Mouse (Mus musculus): ENCODE measurements around the gene Rab5c. TPM values are rescaled to one million over a fixed set of nuclear protein-coding genes. Genes with fewer than 3 reads are reported as not detected.
A peak's percentile ranks its signal among the peaks of the same experiment; 100 is the strongest.

The Rab5c gene
- polyA plus RNA-seq, 1 experiment from 2014 or later, result 24.5 TPM

DNA sequence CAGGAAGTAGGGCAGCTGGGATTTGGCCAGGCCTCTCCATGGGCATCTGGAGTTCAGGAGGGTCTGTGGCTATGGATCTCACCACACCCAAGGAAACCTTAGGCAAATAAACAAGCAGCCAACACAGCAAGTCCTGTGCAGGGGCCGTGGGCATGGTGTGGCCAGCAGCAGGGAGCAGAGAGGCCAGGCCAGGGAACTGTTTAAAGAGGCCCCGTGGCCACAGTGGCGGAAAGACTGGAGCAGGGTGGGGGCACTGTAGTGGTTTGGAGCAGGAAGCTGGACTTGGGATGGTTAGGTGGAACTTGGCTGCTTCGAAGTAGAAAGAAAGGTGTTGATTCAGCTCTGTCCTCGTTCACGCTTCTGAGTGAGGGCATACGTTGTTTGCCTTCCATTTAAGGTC is 50.8 kb downstream of the Rab5c start:
- Histone ChIP-seq H3K36me3 (no peaks in the 10 kb centered on the region), H3K4me3 (no peak overlapping the region), H3K27ac (peak overlapping the region; percentile 22; the same call in 1 of the 2 replicates), H3K9ac (no peak overlapping the region), H3K4me2 (replicated peaks) (no peak overlapping the region), H3K27me3 (peaks cover 24% of the 10 kb centered on the region), H3K4me1 (peaks cover 6% of the 10 kb centered on the region), H3K9me3 (no peaks in the 10 kb centered on the region)
- 76% methylated on average over 7 of the region's 7 CpGs for WGBS
- ATAC-seq (ENCODE audit: low FRiP score, low read depth), result peak; percentile 24; the same call in 1 of the 2 replicates

DNA sequence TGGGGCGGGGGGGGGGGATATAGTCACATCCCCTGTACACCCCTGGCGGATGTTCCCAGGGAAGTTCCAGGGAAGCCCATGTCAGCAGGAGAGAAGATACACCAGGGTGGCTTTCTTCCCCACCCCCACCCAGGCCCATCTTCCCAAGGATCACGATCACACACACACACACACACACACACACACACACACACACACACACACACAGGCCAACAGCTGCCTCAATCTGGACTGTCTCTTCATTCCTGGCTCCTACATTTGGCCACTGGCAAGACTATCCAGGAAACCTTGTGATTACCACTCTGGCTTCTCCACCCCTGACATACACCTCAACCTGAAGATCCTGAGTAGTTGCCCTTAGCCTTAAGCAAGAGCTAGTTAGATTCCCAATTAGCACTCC is 52.6 kb downstream of the Rab5c start:
- no peak overlapping the region for H3K9ac ChIP-seq
- H3K27ac ChIP-seq, result no peak overlapping the region
- H3K4me2 ChIP-seq (replicated peaks), result no peak overlapping the region
- H3K27me3 ChIP-seq, result peaks cover 5% of the 10 kb centered on the region; the same call in 1 of the 2 replicates
- H3K9me3 ChIP-seq, result no peaks in the 10 kb centered on the region
- no peak overlapping the region for H3K4me3 ChIP-seq
- no peaks in the 10 kb centered on the region for H3K36me3 ChIP-seq
- no peak for ATAC-seq (ENCODE audit: low FRiP score, low read depth)
- no peaks in the 10 kb centered on the region for H3K4me1 ChIP-seq
- 40% methylated on average over 1 of the region's 3 CpGs for WGBS

DNA sequence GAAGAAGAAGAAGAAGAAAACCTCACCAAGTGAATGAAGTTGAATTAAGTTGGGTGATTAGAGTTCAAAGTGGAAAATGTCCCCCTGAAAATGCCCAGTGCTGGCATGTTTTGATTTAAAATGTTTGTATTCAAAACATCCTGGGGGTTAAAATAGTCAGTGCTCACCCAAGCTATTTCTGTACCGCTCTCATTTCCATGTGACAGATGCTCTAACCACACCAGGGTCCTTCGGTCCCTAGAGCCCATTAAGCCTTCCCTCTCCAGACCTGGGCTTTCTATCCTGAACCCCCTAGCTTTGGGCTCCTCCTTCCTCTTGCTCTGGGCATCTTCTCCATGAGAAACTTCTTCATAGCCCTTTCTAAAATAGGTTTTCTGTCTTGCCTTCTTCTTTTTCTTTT is 53.9 kb downstream of the Rab5c start:
- no peaks in the 10 kb centered on the region for H3K27me3 ChIP-seq
- H3K4me3 ChIP-seq, result no peak overlapping the region
- 64% methylated on average over 2 of the region's 2 CpGs for WGBS
- no peaks in the 10 kb centered on the region for H3K9me3 ChIP-seq
- ATAC-seq (ENCODE audit: low FRiP score, low read depth), result no peak
- no peaks in the 10 kb centered on the region for H3K36me3 ChIP-seq
- no peak overlapping the region for H3K27ac ChIP-seq
- no peaks in the 10 kb centered on the region for H3K4me1 ChIP-seq
- no peak overlapping the region for H3K4me2 ChIP-seq (replicated peaks)
- no peak overlapping the region for H3K9ac ChIP-seq

DNA sequence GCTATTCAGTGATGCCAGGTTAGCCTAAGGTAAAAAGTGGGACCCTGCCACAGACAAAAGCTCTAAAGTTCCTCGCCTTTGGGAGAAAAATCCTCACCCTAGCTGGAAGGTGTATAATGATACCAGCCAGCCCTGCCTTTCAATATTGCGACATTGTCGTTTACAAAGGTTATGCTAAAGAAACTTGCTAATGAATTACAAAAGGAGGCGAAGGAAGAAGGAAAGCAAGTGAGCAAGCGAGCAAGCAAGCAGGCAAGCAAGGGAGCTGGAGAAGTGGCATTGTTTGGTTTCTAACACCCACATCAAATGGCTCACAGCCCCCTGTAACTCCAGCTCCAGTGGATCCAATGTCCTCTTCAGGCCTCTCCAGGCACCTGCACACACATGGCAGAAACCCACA is 55.5 kb downstream of the Rab5c start:
- no peak for ATAC-seq (ENCODE audit: low FRiP score, low read depth)
- Histone ChIP-seq H3K4me3 (no peak overlapping the region), H3K27ac (no peak overlapping the region), H3K27me3 (no peaks in the 10 kb centered on the region), H3K9ac (no peak overlapping the region), H3K36me3 (no peaks in the 10 kb centered on the region), H3K9me3 (no peaks in the 10 kb centered on the region), H3K4me1 (0 out of 2 replicates have a peak, but pooled peaks cover under 1% of the 10 kb centered on the region), H3K4me2 (replicated peaks) (no peak overlapping the region)
- WGBS, result 75% methylated on average over 5 of the region's 5 CpGs

DNA sequence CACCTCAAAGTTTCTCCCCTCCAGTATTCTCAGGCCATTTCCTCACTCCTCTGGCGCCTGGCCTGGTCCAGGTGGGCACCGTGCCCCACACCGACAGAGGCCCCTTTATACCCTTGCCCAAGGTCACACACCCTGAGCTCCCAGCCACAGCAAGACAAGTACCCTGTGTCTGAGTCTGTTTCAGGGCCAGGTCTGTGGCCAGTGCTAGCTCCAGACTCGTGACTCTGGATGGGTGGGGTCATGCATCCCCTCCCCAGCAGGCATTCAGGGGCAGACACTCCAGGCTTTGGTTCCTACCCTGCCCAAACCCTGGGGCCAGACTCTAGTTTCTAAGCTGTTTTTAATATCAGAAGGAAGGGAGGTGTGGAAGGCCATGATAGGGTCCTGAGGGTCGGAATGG is 56.2 kb downstream of the Rab5c start:
- H3K4me3 ChIP-seq, result no peak overlapping the region
- 0 out of 2 replicates have a peak, but pooled peaks cover 3% of the 10 kb centered on the region for H3K4me1 ChIP-seq
- H3K9ac ChIP-seq, result no peak overlapping the region
- H3K9me3 ChIP-seq, result no peaks in the 10 kb centered on the region
- no peaks in the 10 kb centered on the region for H3K36me3 ChIP-seq
- H3K4me2 ChIP-seq (replicated peaks), result no peak overlapping the region
- no peaks in the 10 kb centered on the region; the same call in 1 of the 2 replicates for H3K27me3 ChIP-seq
- ATAC-seq (ENCODE audit: low FRiP score, low read depth), result peak; percentile 44; the same call in 1 of the 2 replicates
- no peak overlapping the region for H3K27ac ChIP-seq
- WGBS, result 69% methylated on average over 5 of the region's 5 CpGs

DNA sequence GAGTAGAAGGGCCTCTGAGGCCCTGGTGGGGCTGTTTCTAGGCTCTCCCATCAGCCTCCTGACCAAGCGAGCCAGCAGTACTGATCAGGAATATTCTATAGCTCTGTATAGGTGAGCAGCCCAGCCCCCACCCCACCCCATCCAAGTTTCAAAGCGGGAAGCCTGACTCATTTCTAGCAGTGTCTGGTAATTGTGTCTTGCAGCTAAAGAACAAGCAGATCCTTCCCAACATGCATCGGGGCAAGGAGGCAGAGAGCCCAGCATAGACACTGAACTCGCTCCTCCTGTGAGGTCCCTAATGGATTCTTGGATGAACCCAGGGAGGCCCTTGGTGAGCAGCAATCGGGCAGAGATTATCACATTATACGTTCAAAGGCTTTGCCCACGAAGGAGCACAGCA is 60.2 kb downstream of the Rab5c start:
- Histone ChIP-seq H3K27ac (no peak overlapping the region), H3K4me3 (no peak overlapping the region), H3K27me3 (peaks cover 15% of the 10 kb centered on the region), H3K36me3 (no peaks in the 10 kb centered on the region), H3K9ac (no peak overlapping the region), H3K4me2 (replicated peaks) (no peak overlapping the region), H3K4me1 (peaks cover 8% of the 10 kb centered on the region), H3K9me3 (no peaks in the 10 kb centered on the region)
- ATAC-seq (ENCODE audit: low FRiP score, low read depth), result no peak
- WGBS, result 53% methylated on average over 7 of the region's 7 CpGs

DNA sequence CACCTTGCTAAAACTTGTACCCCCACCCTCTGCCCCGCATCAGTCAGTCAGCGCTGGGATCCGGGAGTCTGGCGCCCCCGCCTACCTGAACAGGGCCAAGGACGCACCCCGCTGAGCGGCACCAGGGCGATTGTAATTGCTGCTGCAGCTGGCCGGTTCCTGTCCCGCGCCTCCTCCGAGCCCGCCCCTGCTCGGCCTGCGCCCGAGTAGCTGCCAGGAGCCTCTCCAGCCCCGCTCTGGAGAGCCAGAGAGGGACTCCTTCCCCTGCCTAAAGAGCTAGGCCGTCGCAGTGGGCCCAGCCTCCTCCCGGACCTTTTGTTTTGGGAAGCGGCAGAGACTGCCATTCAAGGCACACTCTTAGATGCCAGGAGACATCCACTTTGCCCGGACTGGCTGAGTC is 64.8 kb downstream of the Rab5c start:
- H3K36me3 ChIP-seq, result no peaks in the 10 kb centered on the region
- WGBS, result 1% methylated on average over 23 of the region's 23 CpGs
- peaks cover 20% of the 10 kb centered on the region for H3K27me3 ChIP-seq
- H3K27ac ChIP-seq, result no peak overlapping the region
- peak; percentile 57; the same call in 1 of the 2 replicates for ATAC-seq (ENCODE audit: low FRiP score, low read depth)
- H3K4me1 ChIP-seq, result peaks cover 13% of the 10 kb centered on the region
- H3K4me2 ChIP-seq (replicated peaks), result peak overlapping the region; percentile 55
- H3K4me3 ChIP-seq, result peak overlapping the region; percentile 25
- no peaks in the 10 kb centered on the region for H3K9me3 ChIP-seq
- H3K9ac ChIP-seq, result peak overlapping the region; percentile 62

DNA sequence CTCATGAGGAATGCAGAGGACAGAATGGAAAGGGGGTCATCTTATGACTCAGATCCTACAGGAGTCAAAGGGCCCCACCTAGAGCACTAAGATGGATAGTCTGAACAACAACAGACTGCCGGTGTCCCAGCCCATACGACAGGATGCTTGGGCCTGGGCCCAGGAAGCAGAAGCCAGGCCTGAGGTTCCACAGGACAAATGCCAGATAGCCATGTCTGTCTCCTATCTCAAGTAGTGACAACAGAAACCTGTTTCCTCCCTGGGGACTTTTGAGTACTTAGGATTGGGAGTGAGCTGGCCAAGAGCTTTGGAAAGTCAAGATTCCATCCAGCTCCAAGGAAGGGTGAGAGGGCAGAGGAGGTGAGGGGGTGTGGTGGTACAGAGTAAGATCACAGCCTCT is 66.1 kb downstream of the Rab5c start:
- Histone ChIP-seq H3K27ac (no peak overlapping the region), H3K27me3 (peaks cover 20% of the 10 kb centered on the region; the same call in 1 of the 2 replicates), H3K9ac (no peak overlapping the region), H3K4me3 (no peak overlapping the region), H3K4me1 (peaks cover 10% of the 10 kb centered on the region), H3K9me3 (no peaks in the 10 kb centered on the region), H3K4me2 (replicated peaks) (no peak overlapping the region), H3K36me3 (no peaks in the 10 kb centered on the region)
- 69% methylated on average over 2 of the region's 2 CpGs for WGBS
- no peak for ATAC-seq (ENCODE audit: low FRiP score, low read depth)

DNA sequence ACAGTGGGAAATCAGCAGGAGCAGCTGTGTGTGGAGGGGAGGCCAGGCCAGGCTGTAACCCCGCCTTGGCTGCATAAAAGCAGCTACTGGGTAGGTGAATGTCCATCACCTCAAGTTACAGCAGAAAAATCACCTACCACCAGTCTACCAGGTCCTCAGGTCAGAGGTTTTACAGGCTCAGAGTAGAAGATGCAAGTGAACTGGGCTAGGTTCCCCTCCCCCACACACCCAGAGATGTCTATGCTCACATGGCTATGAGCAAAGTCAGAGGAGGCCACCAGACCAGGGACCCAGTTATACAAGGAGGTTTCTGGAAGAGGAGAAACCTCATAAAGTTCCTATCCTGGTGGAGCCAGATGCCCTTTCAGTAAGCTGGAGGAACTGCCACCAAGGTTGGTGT is 67.0 kb downstream of the Rab5c start:
- no peak overlapping the region for H3K27ac ChIP-seq
- ATAC-seq (ENCODE audit: low FRiP score, low read depth), result no peak
- no peak overlapping the region for H3K9ac ChIP-seq
- H3K36me3 ChIP-seq, result no peaks in the 10 kb centered on the region
- H3K4me1 ChIP-seq, result peaks cover 10% of the 10 kb centered on the region
- H3K4me3 ChIP-seq, result no peak overlapping the region
- WGBS, result 46% methylated on average over 1 of the region's 1 CpGs
- H3K27me3 ChIP-seq, result peaks cover 20% of the 10 kb centered on the region; the same call in 1 of the 2 replicates
- no peaks in the 10 kb centered on the region for H3K9me3 ChIP-seq
- H3K4me2 ChIP-seq (replicated peaks), result no peak overlapping the region

Other genes with a start within 250 kb of the Rab5c start
- 139 and 160 TPM in 2 replicates for gene Acly, start 210.2 kb downstream of the Rab5c start, polyA plus RNA-seq (2015; fragmentation: Nextera tagmentation; extraction: Ambion mirVana)
- 0.61 and 0.69 TPM in 2 replicates for gene Ttc25, start 192.6 kb downstream of the Rab5c start, polyA plus RNA-seq (2015; fragmentation: Nextera tagmentation; extraction: Ambion mirVana)
- 31.7 and 33.2 TPM in 2 replicates for gene Cnp, start 163.3 kb downstream of the Rab5c start, polyA plus RNA-seq (2015; fragmentation: Nextera tagmentation; extraction: Ambion mirVana)
- gene Nkiras2, start 119.0 kb downstream of the Rab5c start, polyA plus RNA-seq (2015; fragmentation: Nextera tagmentation; extraction: Ambion mirVana), result 81.6 and 84.1 TPM in 2 replicates
- 280 and 283 TPM in 2 replicates for gene Dnajc7, start 118.0 kb downstream of the Rab5c start, polyA plus RNA-seq (2015; fragmentation: Nextera tagmentation; extraction: Ambion mirVana)
- 0.75 and 1.1 TPM in 2 replicates for gene Zfp385c, start 45.8 kb downstream of the Rab5c start, polyA plus RNA-seq (2015; fragmentation: Nextera tagmentation; extraction: Ambion mirVana)
- 2.9 and 3.7 TPM in 2 replicates for gene Dhx58, start 33.9 kb downstream of the Rab5c start, polyA plus RNA-seq (2015; fragmentation: Nextera tagmentation; extraction: Ambion mirVana)
- gene Kat2a, start 25.8 kb downstream of the Rab5c start, polyA plus RNA-seq (2015; fragmentation: Nextera tagmentation; extraction: Ambion mirVana), result 53.6 and 53.8 TPM in 2 replicates
- 0.46 TPM in 1 of 2 replicates, not detected in the other for gene Hspb9, start 24.4 kb downstream of the Rab5c start, polyA plus RNA-seq (2015; fragmentation: Nextera tagmentation; extraction: Ambion mirVana)
- not detected in 2 replicates for gene Kcnh4, start 21.7 kb upstream of the Rab5c start, polyA plus RNA-seq (2015; fragmentation: Nextera tagmentation; extraction: Ambion mirVana)
- not detected in 2 replicates for gene Hcrt, start 24.7 kb upstream of the Rab5c start, polyA plus RNA-seq (2015; fragmentation: Nextera tagmentation; extraction: Ambion mirVana)
- gene Ghdc, start 32.7 kb upstream of the Rab5c start, polyA plus RNA-seq (2015; fragmentation: Nextera tagmentation; extraction: Ambion mirVana), result 6.6 and 8.0 TPM in 2 replicates
- gene Stat5b, start 112.5 kb upstream of the Rab5c start, polyA plus RNA-seq (2015; fragmentation: Nextera tagmentation; extraction: Ambion mirVana), result 18.9 and 19.8 TPM in 2 replicates
- gene Stat5a, start 121.1 kb upstream of the Rab5c start, polyA plus RNA-seq (2015; fragmentation: Nextera tagmentation; extraction: Ambion mirVana), result 5.2 and 5.7 TPM in 2 replicates
- 42.4 and 50.3 TPM in 2 replicates for gene Stat3, start 201.3 kb upstream of the Rab5c start, polyA plus RNA-seq (2015; fragmentation: Nextera tagmentation; extraction: Ambion mirVana)
- gene Cavin1, start 232.7 kb upstream of the Rab5c start, polyA plus RNA-seq (2015; fragmentation: Nextera tagmentation; extraction: Ambion mirVana), result 136 and 142 TPM in 2 replicates